Mouse (Mus musculus) spleen, adult 10 weeks (tissue): ENCODE data around the gene Uqcrh. TPM values are rescaled to one million over a fixed set of nuclear protein-coding genes. Genes with fewer than 3 reads are reported as not detected.

Experiments used
- polyA plus RNA-seq: library from polyadenylated mRNA; stranded (reverse); fragments of 350-450 nt; fragmentation: Illumina TruSeq; extraction: RNeasy Lipid Tissue Mini Kit (QIAGEN cat#74804); gene quantifications from one replicate; pipeline ENCODE4 v1.2.3, GENCODE M21; 2015; ENCODE audit warnings: low replicate concordance; ENCODE audit not compliant: insufficient read depth

Uqcrh gene
- polyA plus RNA-seq: 789 TPM

DNA sequence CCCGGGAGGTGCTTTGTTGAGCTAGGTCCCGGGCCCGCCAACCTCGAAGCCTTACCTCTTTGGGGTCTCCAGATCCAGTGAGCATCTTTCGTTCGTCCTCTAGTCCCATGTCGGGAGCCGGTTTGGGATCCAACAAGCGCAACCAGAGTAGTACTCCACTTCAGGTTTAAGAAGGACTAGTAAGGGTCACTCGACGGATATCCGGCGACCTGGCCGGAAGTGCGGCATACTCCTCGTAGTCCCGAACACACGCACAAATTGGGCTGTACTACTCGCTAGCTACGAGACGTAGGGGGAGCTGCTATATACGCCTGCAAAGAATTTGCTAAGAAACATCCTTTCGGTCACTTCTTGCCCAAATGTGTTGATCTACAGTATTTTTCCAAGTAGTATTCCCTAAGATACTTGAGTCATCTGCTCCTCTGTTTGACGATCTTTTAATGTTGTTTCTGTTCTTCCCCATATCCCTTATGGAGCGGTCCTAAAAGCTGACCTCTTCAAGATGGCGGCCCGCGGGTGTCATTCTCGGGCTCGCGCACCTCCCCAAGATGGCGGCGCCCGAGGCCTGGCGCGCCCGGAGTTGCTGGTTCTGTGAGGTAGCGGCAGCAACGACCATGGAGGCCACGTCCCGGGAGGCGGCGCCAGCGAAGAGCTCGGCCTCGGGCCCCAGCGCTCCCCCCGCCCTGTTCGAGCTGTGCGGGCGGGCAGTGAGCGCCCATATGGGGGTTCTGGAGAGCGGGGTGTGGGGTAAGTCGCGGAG is at the start of gene Uqcrh, which contains the start of gene Lrrc41:
Gene Uqcrh (minus strand): TSS at position 211 of the 760 bp plus-strand sequence.
Gene Lrrc41 (plus strand): TSS at position 409 of the 760 bp plus-strand sequence.

DNA sequence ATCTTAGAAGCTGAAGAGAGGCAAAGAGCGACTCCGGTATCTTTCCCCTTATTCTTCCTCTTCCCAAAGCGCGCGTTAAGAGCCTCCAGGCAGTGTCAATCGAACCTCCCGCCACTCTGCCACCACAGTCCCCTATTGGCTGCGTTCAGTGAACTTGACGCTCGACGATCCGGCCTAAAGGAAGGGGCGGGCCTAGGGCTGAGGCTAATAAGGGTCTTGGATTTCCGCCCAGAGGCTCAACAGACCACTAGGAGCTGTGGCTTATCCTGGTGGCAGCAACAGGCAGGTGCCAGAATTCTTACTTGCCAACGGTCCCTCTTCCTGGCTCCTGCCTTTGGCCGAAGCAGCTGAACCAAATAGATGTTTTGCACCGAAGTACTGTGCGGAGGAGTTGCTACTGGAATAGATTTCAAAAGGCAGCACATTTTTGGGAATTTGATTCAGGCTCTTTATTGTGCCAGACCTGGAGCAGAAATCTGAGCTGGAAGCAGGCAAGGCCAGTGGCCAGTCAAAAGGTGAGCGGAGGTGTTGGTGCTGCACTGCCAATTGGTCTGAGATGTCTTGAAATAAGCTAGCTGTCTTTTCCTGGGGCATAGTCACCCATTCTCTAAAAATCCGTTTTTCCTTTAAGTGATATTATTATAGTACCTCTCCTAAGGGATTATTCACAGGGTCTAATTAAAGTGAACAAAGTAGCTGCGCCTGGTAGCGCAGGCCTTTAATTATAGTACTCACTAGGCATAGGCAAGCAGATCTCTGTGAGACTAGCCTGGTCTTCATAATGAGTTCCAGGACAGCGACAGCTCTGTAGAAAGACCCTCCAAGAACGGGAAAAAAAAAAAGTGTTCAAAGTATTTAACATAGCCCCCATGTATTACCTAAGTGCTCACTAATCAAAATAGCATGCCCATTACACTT is 49.0 kb upstream of the Uqcrh start, which contains the start of the genes Rad54l and Pomgnt1:
Gene Rad54l (minus strand): TSS at position 89 of the 918 bp plus-strand sequence.
Gene Pomgnt1 (plus strand): TSS at position 239 of the 918 bp plus-strand sequence.

DNA sequence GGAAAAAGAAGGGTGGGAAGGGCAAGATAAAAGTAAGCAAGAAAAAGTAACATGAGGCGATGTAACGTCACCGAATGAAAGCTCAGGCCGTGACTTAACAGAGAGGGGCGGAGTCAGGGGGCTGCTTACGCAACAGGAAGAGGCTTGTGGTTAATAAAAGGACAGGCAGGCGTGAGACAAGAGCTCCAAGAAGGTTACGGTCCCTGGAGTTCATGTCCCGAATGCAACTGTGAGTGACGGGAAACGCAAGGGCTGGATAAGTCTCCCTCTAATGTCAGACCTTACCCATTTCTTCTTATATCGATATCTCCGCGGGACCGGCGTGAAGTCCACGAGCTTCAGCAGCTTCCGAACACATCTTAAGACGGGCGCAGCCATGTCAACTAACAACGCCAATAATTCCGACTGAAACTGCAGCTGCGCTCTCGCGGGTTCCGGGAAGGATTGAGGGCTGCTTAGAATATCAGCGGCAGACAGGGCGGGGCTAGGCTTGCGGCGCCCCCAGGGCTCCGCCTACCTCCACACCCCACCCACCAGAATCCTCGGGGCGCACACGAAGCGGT is 21.4 kb downstream of the Uqcrh start, which contains the start of gene Nsun4:
Gene Nsun4 (minus strand): TSS at position 478 of the 563 bp plus-strand sequence.

DNA sequence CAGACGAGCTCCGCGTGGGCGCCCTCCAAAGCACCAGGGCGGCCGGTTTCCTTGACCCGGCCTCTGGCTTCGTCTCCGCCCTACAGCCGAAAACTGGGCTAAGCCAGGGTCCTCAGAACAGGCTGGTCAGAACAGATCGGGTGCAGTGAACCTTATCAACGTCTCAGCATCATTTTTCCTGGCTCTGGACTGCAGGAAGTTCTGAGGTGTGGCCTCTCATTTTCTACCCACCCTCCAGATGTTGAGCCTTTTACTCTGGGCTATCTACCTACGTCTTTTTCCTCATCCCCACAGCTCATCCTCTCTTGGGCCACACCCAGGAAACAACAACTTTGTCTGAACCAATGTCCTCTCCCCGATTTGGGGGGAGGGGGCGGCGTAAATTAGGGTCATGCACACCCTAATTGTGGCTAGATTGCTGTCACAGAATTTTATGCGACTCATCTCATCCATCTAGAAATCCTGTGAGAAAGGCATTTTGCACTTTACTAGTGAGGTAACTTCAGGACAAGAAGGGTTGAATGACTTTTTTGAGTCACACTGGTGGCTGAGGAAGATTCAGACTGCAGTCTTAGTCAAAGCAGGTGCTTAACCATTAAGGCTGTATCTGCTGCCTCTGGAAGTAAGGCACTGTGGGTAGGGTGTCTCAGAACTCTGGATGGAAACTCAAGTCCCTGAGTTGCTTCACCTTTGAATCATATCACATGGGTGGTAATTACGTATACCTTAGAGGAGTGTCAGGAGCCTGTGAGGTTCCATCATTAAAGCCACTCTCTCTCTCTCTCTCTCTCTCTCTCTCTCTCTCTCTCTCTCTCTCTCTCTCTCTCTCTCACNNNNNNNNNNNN is 56.7 kb downstream of the Uqcrh start, which contains the start of gene Faah:
Gene Faah (minus strand): TSS at position 25 of the 845 bp plus-strand sequence.

Other genes starting within 250 kb of the Uqcrh start
- gene Mob3c, start 247.0 kb downstream of the Uqcrh start, polyA plus RNA-seq: 31.9 TPM
- 85.0 TPM for gene Mknk1, start 235.9 kb downstream of the Uqcrh start, polyA plus RNA-seq
- gene Kncn, start 190.7 kb downstream of the Uqcrh start, polyA plus RNA-seq: not detected
- gene 6430628N08Rik, start 184.4 kb downstream of the Uqcrh start, polyA plus RNA-seq: not detected
- gene Dmbx1, start 135.1 kb downstream of the Uqcrh start, polyA plus RNA-seq: not detected
- 23.8 TPM for gene Faah, start 57.1 kb downstream of the Uqcrh start, polyA plus RNA-seq
- 21.4 TPM for gene Nsun4, start 21.2 kb downstream of the Uqcrh start, polyA plus RNA-seq
- gene Lrrc41, start 198 bp upstream of the Uqcrh start, polyA plus RNA-seq: 11.7 TPM
- gene Rad54l, start 48.6 kb upstream of the Uqcrh start, polyA plus RNA-seq: 7.1 TPM
- gene Pomgnt1, start 48.8 kb upstream of the Uqcrh start, polyA plus RNA-seq: 34.9 TPM
- 3.5 TPM for gene Lurap1, start 76.3 kb upstream of the Uqcrh start, polyA plus RNA-seq
- not detected for gene Tspan1, start 92.5 kb upstream of the Uqcrh start, polyA plus RNA-seq
- gene 1700042G07Rik, start 98.3 kb upstream of the Uqcrh start, polyA plus RNA-seq: not detected
- not detected for gene Gm49337, start 98.3 kb upstream of the Uqcrh start, polyA plus RNA-seq
- gene Pik3r3, start 146.5 kb upstream of the Uqcrh start, polyA plus RNA-seq: 7.0 TPM